Mouse (Mus musculus): Measurements from ENCODE around the gene Cnot1.

Cnot1 gene

DNA sequence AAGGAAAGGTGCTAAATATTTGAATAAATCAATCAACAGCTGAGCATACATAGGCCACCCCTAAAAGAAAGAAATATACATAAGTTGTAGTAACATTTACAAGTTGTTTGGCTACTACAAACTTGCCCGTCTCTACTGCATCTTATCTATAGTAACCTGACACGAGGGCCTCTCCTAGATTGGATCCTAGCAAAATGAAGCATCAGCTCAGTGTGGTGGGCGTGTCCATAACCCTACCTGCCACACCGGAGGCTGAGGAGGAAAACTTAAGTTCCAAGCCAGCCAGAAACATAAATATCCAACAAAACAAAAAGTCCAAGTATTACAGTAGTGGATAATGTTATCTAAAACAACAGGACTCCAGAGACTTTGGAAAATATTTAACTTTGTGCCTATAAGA, 79.6 kb downstream of the Cnot1 start:
- no peak for DNase-seq

DNA sequence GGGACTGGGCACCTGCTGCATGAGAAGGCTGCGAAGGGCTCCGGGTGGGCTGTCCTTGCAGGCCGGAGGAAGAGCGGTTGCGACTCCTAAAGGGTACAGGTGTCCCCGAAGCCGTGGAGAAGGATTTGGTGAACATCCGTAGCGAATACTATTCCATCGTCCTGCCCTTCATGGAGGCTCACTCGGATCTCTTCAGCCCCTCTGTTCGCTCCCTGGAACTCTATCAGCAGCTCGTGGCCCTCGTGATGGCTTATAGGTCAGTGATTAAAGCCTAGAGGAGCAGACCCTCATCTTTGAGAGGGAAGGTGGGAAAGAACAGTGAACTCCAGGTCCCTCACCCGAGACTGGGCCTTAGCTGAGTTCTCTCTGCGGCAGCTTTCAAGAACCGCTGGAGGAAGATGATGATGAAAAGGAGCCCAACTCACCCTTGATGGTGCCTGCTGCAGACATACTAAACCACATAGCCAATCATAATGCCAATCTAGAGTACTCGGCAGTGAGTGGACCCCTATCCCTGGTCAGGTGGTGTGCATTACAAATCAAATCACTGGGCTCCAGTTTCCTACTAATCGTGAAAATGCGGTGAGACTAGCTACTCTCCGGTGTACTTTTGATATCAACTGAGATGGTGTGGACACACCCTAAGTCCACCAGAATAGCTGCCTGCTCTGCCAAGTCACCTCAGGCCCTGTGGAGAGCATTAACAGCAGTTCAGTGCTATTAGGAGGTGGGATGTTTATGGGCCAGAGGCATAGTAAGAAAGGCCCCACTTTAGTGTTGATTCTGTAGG, 90.5 kb downstream of the Cnot1 start:
- DNase-seq = no peak

DNA sequence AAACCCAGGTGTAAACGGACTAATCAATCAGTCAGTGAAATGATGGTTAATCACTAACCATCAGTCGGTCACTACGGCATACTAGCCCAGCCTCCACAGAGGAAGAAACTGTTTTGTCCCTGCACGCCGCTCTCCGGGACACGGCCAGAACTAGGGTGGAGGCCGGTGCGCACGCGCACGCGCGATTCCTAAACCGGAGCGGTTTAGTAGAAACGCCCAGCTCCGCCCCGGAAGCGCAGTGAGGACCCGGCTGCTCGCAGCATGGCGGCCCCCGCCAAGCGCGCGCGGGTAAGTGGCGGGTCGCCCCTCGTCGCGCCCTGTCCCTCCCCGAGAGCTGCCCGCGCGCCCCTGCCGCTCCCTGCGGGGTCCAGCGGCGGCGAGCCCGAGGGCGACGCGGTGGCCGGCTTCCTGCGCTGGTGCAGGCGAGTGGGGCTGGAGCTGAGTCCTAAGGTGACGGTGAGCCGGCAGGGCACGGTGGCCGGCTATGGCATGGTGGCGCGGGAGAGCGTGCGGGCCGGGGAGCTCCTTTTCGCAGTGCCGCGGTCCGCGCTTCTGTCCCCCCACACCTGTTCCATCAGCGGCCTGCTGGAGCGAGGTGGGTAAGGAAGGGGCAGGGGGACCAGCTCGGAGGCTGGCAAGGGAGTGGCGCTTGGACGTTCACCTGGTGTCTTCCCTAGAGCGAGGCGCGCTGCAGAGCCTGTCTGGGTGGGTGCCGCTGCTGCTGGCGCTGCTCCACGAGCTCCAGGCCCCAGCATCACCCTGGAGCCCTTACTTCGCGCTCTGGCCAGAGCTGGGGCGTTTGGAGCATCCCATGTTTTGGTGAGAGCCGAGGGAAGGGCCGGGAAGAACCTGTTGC, 91.4 kb downstream of the Cnot1 start, which contains the start of gene Setd6:
Setd6 (plus strand) TSS at position 206 of the 856 bp plus-strand sequence.
- peak; percentile 74 to 81 for DNase-seq

DNA sequence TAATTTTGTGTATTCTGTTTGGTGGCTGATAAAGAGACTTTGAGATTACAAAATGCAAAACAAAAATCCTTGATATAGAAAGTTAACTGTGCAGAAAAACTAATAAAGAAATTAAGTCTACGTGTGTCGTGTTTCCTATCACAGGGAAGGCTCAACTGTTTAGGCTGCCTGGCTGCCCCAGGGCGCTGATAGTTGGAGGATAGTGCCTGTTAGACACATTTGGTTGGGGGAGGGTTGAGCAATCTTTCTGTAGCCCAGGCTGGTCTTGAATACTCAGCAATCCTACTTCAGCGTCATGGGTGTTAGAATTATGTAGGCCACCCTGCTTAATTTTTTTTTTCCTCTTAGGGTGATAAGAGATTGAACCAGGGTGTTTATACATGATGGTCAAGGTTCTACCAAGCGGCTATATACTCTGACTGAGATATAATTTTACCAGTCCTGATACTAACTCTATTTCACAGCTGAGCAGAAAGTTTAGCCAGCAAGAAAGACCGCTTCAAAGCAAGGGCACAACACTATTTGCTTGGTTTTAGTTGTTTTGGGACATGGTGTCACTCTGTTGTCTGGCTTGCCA, 92.3 kb downstream of the Cnot1 start:
- DNase-seq = no peak

DNA sequence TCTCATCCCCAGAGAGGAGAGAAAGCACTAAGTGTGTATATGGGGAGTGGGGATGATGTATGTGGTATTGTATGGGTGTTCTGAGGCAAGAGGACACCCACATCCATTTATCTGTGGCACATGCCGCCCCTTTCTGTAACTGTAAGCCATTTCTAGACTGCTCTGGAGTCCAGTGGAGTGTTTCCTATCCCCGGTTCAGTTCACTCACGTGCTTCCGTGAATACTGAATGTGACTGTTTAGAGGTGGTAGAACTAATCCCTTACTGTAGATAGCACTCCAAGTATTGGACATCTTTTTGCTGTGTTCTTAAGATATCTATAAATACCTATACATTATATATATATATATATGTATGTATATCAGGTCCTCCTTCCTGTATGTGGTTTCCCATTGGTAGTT, 92.9 kb downstream of the Cnot1 start:
- no peak for DNase-seq

DNA sequence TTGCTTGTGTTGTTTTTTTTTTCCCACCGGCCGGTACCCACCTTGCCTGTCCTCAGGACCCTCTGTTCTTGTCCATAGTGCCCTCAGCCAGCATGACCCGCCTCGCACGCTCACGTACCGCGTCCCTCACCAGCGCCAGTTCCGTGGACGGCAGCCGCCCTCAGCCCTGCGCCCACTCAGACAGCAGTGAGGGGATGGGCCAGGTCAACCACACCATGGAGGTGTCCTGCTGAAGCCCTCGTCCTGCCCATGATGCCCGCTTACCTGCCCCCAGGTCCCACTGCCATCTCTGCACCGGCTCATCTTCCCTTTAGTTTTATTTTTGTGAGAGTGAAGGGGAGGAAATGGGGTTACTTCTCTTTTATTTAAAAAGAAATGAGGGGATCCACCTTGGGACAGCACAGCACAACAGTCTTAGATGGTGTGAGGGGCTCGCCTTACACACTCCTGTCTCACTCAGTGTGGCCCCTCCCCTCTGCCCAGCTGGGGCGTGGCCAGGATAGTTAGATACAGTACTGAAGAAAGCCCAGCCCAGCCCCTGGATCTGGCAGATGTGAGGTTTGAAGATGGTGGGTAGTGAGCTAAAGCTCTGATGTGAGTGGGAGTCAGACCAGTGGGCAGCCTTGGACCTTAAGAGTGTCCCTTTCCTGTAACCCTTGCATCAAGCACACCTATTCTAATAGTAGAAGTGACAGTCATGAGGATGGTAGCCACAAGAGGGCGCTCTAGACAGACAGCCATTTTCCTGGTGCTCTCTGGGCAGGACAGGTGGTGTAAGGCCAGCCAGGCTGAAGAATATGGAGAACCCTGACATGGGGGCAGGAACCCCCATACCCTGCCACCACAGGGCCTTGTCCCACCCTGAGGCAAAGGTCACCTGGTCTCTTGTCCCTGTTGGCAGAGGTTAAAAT, 93.9 kb downstream of the Cnot1 start:
- DNase-seq = peak; percentile 46 to 79

DNA sequence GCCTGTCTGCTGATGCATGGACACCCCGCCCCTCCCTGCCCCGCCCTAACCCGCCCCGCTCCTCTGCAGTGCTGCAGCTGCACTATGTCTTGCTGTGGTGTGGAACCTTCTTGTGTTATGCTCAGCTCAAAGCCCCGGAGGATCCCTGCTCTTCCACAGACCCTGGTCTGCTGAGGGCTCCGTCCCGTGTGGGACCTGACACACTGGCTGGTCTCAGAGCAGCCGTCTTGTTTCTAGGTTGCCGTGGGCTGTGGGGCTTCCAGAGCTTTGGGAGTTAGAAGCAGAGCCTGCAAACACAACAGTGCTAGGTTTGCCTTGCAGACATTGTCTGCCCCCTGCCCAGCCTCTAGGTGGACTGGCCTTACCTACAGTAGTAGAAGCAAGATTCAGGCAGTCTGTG, 94.9 kb downstream of the Cnot1 start:
- DNase-seq = no peak

DNA sequence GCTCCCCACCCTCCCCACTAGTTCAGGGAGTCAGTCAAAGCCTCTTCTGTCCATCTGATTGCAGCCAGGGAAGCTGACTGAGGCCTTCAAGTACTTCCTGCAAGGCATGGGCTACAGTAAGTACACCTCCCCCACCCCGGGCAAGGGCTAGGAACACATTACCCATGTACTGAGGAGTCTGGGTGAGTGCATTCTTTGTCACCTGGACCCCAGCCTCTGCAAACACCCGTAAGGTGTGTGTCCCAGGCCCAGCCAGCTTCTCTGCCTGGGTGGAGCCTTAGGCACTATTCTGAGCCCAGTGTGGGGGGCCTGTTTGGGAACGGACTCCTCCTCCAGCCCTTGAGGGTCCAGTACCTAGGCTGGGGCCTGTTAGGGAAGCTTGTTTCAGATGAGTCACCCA, 96.2 kb downstream of the Cnot1 start:
- DNase-seq = no peak

DNA sequence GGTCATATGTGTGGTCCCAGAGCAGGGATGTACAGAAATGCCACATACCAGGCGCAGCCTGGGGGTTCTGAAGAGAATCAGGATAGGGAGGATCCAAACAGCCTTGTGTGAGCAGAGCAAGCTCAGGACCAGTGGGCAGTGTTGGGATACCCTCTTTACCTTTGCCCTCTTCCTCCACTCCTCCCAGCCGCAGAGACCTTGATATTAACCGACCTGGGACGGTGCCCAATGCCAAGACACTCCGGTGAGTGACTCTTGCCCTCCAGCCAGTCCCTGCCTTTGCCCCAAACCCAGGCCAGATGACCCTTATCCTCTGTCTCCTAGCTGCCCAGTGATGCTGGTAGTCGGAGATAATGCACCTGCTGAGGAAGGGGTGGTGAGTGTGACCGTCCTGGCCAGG, 97.7 kb downstream of the Cnot1 start:
- no peak for DNase-seq

DNA sequence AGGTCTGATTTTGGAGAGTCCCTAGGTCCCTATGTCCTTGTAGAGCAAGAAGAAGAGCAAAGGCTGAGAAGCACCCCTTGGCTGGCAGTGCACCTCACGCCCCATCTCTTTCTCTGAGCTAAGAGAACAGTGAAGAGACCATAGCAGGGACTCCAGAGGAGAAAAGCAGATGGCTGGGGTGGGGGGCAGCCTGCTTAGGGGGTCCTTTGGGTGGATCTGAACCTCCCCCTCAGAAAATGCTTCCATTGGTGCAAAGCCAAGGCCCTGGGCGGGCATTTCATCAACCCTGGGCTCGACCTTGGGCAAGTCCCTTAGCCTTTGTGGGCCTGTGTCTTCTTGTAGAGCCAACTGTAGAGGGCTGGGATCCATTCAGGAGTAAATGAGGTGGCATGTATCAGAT, 102.7 kb downstream of the Cnot1 start:
- DNase-seq = no peak

DNA sequence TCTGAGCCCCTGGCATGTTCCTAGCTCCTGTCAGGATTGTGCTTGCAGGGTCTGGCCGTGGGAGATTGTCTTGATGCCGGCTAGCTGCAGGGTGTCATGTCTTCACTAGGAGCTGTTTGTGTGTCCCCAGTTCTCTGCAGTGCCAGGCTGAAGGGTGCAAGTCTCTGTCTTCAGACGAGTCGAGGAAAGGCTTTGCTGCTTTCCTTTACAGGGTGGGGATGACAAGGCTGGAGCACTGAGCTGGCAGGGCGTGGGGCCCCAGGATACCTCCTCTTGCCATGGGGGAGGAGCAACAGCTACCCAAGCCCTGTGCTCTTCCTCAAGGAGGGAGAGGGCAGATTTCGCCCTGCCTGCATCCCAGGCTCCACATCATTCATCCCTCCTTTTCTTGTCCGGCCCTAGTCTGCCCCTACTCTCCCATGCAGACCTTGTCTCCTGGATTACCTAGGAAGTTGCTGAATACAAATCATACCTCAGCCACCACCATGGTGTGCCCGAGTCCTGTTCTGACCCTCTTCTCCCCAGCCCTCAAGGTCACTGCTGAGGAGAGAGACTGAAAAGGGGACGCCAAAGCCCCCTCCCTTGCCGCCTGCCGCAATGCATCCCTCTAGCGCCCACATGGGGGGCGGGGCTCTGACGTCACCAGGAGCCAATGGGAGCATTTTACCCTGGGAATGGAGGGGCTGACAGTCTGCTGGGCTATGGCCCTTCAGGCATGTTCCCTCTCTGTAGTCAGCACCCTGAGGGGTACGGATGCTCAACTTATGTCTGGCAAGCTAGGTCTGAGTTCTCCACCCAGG, 103.6 kb downstream of the Cnot1 start:
- no peak for DNase-seq

DNA sequence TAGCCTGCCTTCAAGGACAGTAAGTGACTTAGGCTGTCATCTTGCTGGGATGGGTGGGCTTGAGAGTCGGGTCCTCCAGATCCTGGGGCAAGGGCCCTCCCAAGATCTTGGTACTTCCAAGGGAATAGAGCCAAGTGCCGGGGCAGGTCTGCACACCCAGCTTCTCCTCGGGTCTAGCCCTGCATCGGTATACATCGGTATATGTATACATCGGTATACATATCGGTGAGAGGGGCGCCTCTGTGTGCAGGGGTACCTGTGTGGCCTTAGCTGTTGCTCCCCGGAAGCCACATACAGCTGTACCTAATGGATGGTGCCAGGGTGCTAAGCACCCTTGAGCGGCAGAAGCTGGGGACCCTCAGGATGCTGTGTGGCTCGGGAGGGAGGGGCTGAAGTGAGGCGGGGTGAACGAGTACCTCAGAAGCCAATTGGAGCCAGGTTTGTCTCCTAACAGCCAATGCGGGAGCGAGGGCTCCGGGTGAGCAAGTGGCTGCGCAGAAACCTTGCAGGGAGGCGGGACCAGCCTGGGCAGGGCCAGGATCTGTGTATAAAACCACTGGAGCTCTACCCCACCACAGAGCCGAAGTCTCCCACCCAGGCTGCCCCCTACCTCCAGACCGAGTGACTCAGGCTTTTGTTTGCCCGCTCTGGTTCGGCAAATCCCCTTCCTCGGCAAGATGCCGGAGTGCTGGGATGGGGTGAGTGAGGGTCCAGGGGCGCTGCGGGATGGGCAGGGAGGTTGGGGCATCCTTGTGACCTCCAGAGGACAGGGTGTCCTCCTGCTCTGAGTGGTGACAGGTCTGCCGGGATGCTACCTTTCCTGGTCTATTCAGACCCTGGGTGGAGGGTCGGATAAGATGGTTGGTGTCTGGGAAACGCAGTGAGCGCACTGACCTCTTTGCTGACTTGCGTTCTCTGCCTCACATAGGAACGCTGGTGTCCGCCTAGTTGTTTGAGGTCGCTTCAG, 104.5 kb downstream of the Cnot1 start:
- DNase-seq = peak; percentile 28 to 41

DNA sequence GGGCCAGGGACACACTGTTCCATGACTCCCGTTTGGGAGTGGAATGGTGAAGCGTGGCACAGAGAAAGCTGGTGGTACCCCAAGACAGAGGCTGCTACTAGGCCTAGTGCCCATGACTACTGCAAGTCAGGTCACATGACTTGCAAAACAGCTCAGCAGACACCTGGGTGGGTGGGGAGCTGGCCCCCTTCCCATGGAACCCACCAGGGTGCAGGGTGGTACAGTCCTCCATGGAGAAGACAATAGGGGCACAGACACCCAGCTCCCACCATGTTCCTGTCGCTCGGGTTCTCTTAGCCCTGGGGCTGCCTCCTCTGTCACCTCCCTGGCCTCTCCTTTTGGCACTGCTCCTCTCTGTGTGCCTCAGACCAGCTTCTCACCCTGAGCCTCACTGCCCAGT, 105.5 kb downstream of the Cnot1 start:
- no peak for DNase-seq

DNA sequence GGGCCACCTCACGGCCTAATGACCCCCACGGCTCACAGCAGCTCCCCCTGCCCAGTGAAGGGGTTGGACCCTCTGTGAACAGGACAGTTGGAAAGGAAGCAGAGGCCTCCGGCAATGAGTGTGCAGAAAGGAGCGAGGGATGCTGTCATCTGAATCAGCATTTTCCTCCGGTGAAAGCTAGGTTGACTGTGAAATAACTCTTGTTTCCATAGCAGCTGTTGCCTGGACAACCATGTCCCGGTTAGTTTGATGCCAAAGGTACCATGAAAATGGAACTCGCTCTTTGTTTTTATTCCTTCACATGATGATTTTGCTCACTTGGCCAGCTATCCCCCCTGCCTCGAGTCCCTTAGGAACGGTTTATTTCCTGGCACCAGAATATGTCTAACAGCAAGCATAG, 107.0 kb downstream of the Cnot1 start:
- no peak for DNase-seq

DNA sequence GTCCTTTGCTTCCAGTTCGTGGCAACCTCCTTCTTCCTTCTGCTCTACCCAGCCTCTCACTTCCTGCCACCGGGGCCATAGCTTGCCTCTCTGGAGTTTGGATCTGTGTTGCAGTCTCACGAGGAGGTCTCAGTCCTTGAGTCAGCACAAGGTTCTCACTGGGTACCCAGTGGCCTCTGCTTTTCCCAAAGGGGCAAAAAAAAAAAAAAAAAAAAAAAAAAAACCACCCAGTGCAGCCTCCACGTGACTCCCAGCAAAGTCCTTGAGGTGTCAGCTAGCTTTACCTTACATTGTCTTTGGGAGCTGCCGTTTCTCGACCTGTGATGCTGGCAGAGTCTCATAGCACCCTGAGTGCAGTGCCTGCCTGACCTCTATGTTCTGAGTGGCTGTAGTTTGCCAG, 109.1 kb downstream of the Cnot1 start:
- no peak for DNase-seq

DNA sequence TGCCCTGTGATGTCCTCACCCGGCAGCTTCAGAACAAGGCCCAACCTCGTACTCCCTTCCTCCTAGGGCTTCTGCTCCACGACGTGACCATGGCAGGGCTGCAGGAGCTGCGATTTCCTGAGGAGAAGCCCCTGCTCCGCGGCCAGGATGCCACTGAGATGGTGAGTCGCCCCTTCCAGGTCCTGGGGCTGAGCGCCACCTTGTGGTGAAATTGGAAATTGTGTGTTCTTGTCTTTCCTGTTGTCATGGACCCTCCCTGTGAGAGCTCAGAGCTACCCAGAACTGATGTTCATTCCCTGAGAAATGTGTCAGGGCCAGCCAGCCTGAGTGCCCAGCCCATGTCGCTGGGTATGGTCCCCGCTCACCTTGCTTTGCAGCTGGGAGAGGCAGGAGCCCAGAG, 110.1 kb downstream of the Cnot1 start:
- peak in 1 of 2 experiments; percentile 67 for DNase-seq

DNA sequence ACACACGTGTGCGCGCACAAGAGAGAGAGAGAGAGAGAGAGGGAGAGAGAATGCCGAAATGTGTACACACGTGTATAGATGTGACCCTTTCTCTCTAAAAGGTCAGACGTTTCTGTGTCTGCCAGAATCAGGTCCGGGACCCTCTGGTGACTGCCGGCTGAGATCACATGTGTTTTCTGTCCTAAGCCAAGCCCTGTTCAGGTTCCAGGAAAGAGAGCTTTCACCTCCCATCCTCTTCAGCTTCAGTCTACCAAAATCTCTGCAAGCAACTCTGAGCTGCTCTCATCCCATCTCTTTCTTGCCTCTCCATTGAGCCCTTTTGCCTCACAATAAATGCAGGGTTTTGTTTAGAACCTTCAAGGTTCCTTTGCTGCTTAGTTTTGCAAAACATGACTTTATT, 110.6 kb downstream of the Cnot1 start:
- DNase-seq = no peak

DNA sequence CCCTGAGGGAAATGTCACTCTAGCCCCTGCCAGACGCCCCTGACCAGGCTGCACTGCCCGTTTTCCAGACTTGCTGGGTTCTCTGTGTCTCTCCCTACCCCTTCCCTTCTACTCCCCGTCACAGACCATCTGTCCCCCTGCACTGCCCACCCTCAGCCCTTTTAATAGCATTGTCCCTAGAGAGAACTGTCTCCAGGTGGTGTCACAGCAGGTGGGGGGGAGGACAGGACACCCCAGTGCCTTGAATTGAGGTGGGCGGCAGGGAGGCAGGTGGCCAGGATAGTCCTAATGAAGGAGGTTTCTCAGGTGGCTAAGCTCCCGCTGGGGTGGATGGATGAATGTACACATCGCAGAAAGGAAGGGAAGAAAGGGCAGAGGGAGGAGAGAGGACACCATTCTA, 112.6 kb downstream of the Cnot1 start:
- no peak for DNase-seq

DNA sequence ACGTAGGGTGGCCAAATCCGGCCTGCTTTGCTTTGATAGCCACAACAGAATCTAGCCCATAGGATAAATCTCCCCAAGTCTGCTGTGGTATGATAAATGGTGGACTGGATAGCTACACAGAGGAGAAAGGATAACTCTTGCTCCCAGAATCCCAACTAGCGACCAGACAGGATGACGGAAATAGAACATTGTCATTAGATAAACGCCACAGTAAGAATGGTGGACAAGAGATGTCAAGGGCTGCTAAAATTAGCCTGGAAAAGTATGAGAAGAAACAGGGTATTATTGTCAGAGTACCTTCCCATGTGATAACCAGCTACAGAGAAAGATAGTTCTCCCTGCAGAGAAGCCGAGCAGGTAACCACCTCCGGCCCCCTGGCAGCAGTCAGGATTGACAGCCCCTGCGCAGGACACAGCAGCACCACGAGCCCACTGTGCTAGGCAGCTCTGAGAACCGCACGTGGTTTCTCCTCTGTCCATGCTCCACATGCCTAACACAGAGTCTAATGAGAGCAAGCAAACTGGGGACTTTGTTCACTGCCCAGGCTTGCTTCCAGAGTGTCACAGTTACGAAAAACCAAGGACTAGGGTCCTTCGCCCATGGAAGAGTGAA, 116.2 kb downstream of the Cnot1 start:
- DNase-seq = no peak

DNA sequence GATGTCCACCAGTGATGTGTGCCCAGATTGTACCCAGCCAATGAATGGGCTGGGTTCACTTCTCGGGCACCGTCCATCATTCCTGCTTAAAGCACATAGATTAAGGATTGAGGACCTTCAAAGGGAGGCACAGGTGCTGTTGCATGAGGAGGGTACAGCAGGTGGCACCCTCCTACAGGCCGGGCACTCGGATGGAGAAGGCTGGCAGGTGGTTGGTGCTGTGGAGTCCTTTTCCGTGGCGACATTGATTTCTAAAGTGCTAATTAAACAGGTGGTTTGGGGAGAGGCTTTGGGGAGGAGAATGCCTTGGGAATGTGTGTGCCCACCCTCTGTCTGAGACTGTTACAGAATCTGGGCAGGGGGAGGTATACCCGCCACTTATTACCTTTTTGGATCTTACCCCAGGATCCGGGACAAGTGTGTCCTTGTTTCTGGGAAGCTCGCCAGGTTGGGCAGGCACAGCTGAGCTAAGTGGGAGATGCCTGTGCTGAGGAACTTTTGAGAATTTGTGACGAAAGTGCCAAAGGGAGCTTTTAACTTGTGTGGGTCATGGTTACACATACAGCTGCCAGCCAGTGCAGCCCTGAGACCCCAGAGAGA, 119.1 kb downstream of the Cnot1 start:
- DNase-seq = no peak
